Mouse (Mus musculus) limb, embryonic 10.5 days (tissue): ENCODE measurements around the gene Dcst1. TPM values are rescaled to one million over a fixed set of nuclear protein-coding genes. Genes with fewer than 3 reads are reported as not detected.
A peak's percentile ranks its signal among the peaks of the same experiment; 100 is the strongest.

ENCODE experiments used
- DNase-seq: peaks from one replicate; pipeline ENCODE4 v3.0.0-alpha.2; 2017; ENCODE audit warnings: low spot score
- H3K27ac ChIP-seq: fragments of 300-500 bp; sonication (generic); 2 replicates; pipeline ENCODE4 v1.5.1; 2016; ENCODE audit warnings: mild to moderate bottlenecking
- H3K27me3 ChIP-seq: fragments of 300-500 bp; sonication (generic); 2 replicates; pipeline ENCODE4 v1.6.1; 2016; ENCODE audit warnings: low read depth, mild to moderate bottlenecking; ENCODE audit not compliant: poor library complexity, severe bottlenecking
- H3K36me3 ChIP-seq: fragments of 300-500 bp; sonication (generic); 2 replicates; pipeline ENCODE4 v1.6.1; 2016; ENCODE audit warnings: mild to moderate bottlenecking, moderate library complexity
- H3K4me1 ChIP-seq: fragments of 300-500 bp; sonication (generic); 2 replicates; pipeline ENCODE4 v1.6.1; 2016
- H3K4me3 ChIP-seq: fragments of 300-500 bp; sonication (generic); 2 replicates; pipeline ENCODE4 v1.5.1; 2016; ENCODE audit warnings: mild to moderate bottlenecking, moderate library complexity
- H3K9me3 ChIP-seq: fragments of 300-500 bp; sonication (generic); replicated peaks from 2 replicates; pipeline ENCODE4 v1.6.1; 2016; ENCODE audit warnings: mild to moderate bottlenecking
- WGBS: fragments of 180-500 bp; shearing (Covaris S2); methylation state at CpG from one replicate; pipeline ENCODE4 v1.1.7; 2016; 5-methylcytosine and 5-hydroxymethylcytosine counted together
- polyA plus RNA-seq: library from polyadenylated mRNA; unstranded; fragments of >200 nt; fragmentation: Nextera tagmentation; extraction: Ambion mirVana; gene quantifications from 2 replicates; pipeline ENCODE4 v1.2.1, GENCODE M21; 2016

The Dcst1 gene
- polyA plus RNA-seq, 1 experiment from 2014 or later = 0.25 TPM

GRCm38 (mm10) chr3:89348911-89349868 lies 15.9 kb downstream of the Dcst1 start:
- H3K27ac ChIP-seq = peak overlapping the region; percentile 69
- no peaks in the 10 kb centered on the region for H3K9me3 ChIP-seq
- H3K4me3 ChIP-seq = peak overlapping the region; percentile 67
- H3K27me3 ChIP-seq = peaks cover 65% of the 10 kb centered on the region
- H3K4me1 ChIP-seq = peaks cover 36% of the 10 kb centered on the region
- peak; percentile 51 for DNase-seq
- H3K36me3 ChIP-seq = peaks cover 25% of the 10 kb centered on the region
- WGBS = 1% methylated on average over 38 of the region's 38 CpGs

- DNase-seq = no peak
- H3K27ac ChIP-seq = 0 out of 2 replicates have a peak overlapping the region, but pooled peaks have one; percentile 25
- H3K27me3 ChIP-seq = peaks cover 62% of the 10 kb centered on the region
- H3K4me3 ChIP-seq = peak overlapping the region; percentile 67; the same call in 1 of the 2 replicates
- H3K4me1 ChIP-seq = peaks cover 36% of the 10 kb centered on the region
- 50% methylated on average over 1 of the region's 1 CpGs for WGBS
- peaks cover 38% of the 10 kb centered on the region for H3K36me3 ChIP-seq
- no peaks in the 10 kb centered on the region for H3K9me3 ChIP-seq
Observed at GRCm38 (mm10) chr3:89347916-89348315, 17.1 kb downstream of the Dcst1 start.

- H3K27ac ChIP-seq = no peak overlapping the region
- H3K4me1 ChIP-seq = peaks cover 36% of the 10 kb centered on the region
- H3K27me3 ChIP-seq = peaks cover 53% of the 10 kb centered on the region
- H3K4me3 ChIP-seq = no peak overlapping the region
- peaks cover 42% of the 10 kb centered on the region for H3K36me3 ChIP-seq
- DNase-seq = no peak
- 83% methylated on average over 10 of the region's 10 CpGs for whole genome bisulfite sequencing
- H3K9me3 ChIP-seq = no peaks in the 10 kb centered on the region
Observed at GRCm38 (mm10) chr3:89346815-89347540, 18.1 kb downstream of the Dcst1 start.

GRCm38 (mm10) chr3:89343279-89343678 lies 21.8 kb downstream of the Dcst1 start:
- DNase-seq = no peak
- no peaks in the 10 kb centered on the region for H3K9me3 ChIP-seq
- peaks cover 34% of the 10 kb centered on the region for H3K4me1 ChIP-seq
- H3K27ac ChIP-seq = no peak overlapping the region
- H3K4me3 ChIP-seq = no peak overlapping the region
- WGBS = 85% methylated on average over 7 of the region's 7 CpGs
- H3K27me3 ChIP-seq = peaks cover 18% of the 10 kb centered on the region
- H3K36me3 ChIP-seq = peaks cover 50% of the 10 kb centered on the region

GRCm38 (mm10) chr3:89341794-89342193 lies 23.3 kb downstream of the Dcst1 start:
- H3K27me3 ChIP-seq = peaks cover 3% of the 10 kb centered on the region
- 94% methylated on average over 4 of the region's 4 CpGs for WGBS

GRCm38 (mm10) chr3:89340465-89340864 lies 24.6 kb downstream of the Dcst1 start:
- H3K27ac ChIP-seq = peak overlapping the region; percentile 95
- peaks cover 43% of the 10 kb centered on the region for H3K36me3 ChIP-seq
- peaks cover 47% of the 10 kb centered on the region for H3K4me1 ChIP-seq
- H3K4me3 ChIP-seq = peak overlapping the region; percentile 74
- H3K27me3 ChIP-seq = no peaks in the 10 kb centered on the region
- 4% methylated on average over 11 of the region's 11 CpGs for WGBS
- peak; percentile 93 for DNase-seq
- H3K9me3 ChIP-seq = no peaks in the 10 kb centered on the region

More at GRCm38 (mm10) chr3:89341794-89342193, 23.3 kb downstream of the Dcst1 start:
- DNase-seq = no peak
- Histone ChIP-seq H3K4me3 (no peak overlapping the region), H3K9me3 (no peaks in the 10 kb centered on the region), H3K36me3 (peaks cover 50% of the 10 kb centered on the region), H3K27ac (no peak overlapping the region), H3K4me1 (peaks cover 36% of the 10 kb centered on the region)

- no peaks in the 10 kb centered on the region for H3K27me3 ChIP-seq
- H3K36me3 ChIP-seq = peaks cover 43% of the 10 kb centered on the region
- H3K27ac ChIP-seq = peak overlapping the region; percentile 95
- peak overlapping the region; percentile 74 for H3K4me3 ChIP-seq
- peak; percentile 88 for DNase-seq
- H3K4me1 ChIP-seq = peaks cover 56% of the 10 kb centered on the region
- no peaks in the 10 kb centered on the region for H3K9me3 ChIP-seq
- 20% methylated on average over 8 of the region's 8 CpGs for WGBS
Observed at GRCm38 (mm10) chr3:89339416-89339815, 25.6 kb downstream of the Dcst1 start.

- peak within 1 kb of the TSS; percentile 95 for H3K27ac ChIP-seq
- peaks cover 68% of the 10 kb centered on the region for H3K4me1 ChIP-seq
- no peaks in the 10 kb centered on the region for H3K9me3 ChIP-seq
- under 1% methylated on average over 44 of the region's 44 CpGs for WGBS
- no peaks in the 10 kb centered on the region for H3K27me3 ChIP-seq
- peak; percentile 86 for DNase-seq
- peaks cover 43% of the 10 kb centered on the region for H3K36me3 ChIP-seq
- H3K4me3 ChIP-seq = peak within 1 kb of the TSS; percentile 74
Observed at GRCm38 (mm10) chr3:89337721-89338578, 27.1 kb downstream of the Dcst1 start, which contains the start of gene Efna4. Gene Efna4, minus strand, starts transcription at chr3:89338028.

GRCm38 (mm10) chr3:89337062-89337720 lies 27.9 kb downstream of the Dcst1 start:
- WGBS = under 1% methylated on average over 21 of the region's 21 CpGs
- DNase-seq = no peak
- H3K36me3 ChIP-seq = peaks cover 46% of the 10 kb centered on the region
- H3K4me1 ChIP-seq = peaks cover 76% of the 10 kb centered on the region
- H3K9me3 ChIP-seq = no peaks in the 10 kb centered on the region
- peak overlapping the region; percentile 95 for H3K27ac ChIP-seq
- peak overlapping the region; percentile 74 for H3K4me3 ChIP-seq
- H3K27me3 ChIP-seq = no peaks in the 10 kb centered on the region

GRCm38 (mm10) chr3:89336529-89336928 lies 28.5 kb downstream of the Dcst1 start:
- peak; percentile 31 for DNase-seq
- H3K9me3 ChIP-seq = no peaks in the 10 kb centered on the region
- peak overlapping the region; percentile 95 for H3K27ac ChIP-seq
- H3K27me3 ChIP-seq = no peaks in the 10 kb centered on the region
- peaks cover 82% of the 10 kb centered on the region for H3K4me1 ChIP-seq
- peak overlapping the region; percentile 74 for H3K4me3 ChIP-seq
- H3K36me3 ChIP-seq = peaks cover 40% of the 10 kb centered on the region
- WGBS = 26% methylated on average over 6 of the region's 6 CpGs

- 57% methylated on average over 11 of the region's 11 CpGs for WGBS
- Histone ChIP-seq H3K27ac (0 out of 2 replicates have a peak overlapping the region, but pooled peaks have one; percentile 1), H3K9me3 (no peaks in the 10 kb centered on the region), H3K27me3 (0 out of 2 replicates have a peak, but pooled peaks cover 5% of the 10 kb centered on the region), H3K4me1 (peaks cover 80% of the 10 kb centered on the region), H3K36me3 (peaks cover 36% of the 10 kb centered on the region), H3K4me3 (no peak overlapping the region)
- DNase-seq = no peak
Observed at GRCm38 (mm10) chr3:89333053-89333452, 32.0 kb downstream of the Dcst1 start.
